ENCODE assay signal across 8 mouse cellular contexts in genomic region chr17:24839842-24840241, GRCm38 (mm10). TPM values are rescaled to one million over a fixed set of nuclear protein-coding genes. Genes with fewer than 3 reads are reported as not detected.
DNase-seq lines count a peak whose midpoint lies in the region; ATAC-seq and TF ChIP-seq lines count a peak whose summit lies in the region.

Gene Hagh (plus strand): TSS chr17:24840143.

- no peaks in the 10 kb centered on the region for H3K4me1 ChIP-seq in MEL (ENCODE audit: control insufficient read depth in 1 of 2, insufficient read depth in 2 of 2, low read length in 2 of 2)
- no peaks in the 10 kb centered on the region for H3K4me1 ChIP-seq in forebrain, embryonic 14.5 days (ENCODE audit: control insufficient read depth, insufficient read depth, low read length)
- H3K4me1 ChIP-seq in hindbrain, embryonic 10.5 days (replicated peaks) = no peaks in the 10 kb centered on the region
- 0 out of 2 replicates have a peak, but pooled peaks cover 1% of the 10 kb centered on the region for H3K4me1 ChIP-seq in liver, embryonic 12.5 days

- no peak for ATAC-seq in forebrain, embryonic 14.5 days
- ATAC-seq in liver, embryonic 12.5 days = no peak

- H3K27ac ChIP-seq in MEL (ENCODE audit: control insufficient read depth, low read depth, low read length) = no peak within 1 kb of the TSS
- H3K27ac ChIP-seq in forebrain, embryonic 14.5 days (ENCODE audit: low read depth, low read length) = no peak within 1 kb of the TSS
- H3K27ac ChIP-seq in hindbrain, embryonic 10.5 days = no peak within 1 kb of the TSS
- H3K27ac ChIP-seq in liver, embryonic 12.5 days = no peak within 1 kb of the TSS

- WGBS in forebrain, embryonic 14.5 days = 70% methylated on average over 8 of the region's 8 CpGs
- WGBS in hindbrain, embryonic 10.5 days = 71% methylated on average over 8 of the region's 8 CpGs
- WGBS in liver, embryonic 12.5 days (ENCODE audit: insufficient replicate concordance) = 58% methylated on average over 8 of the region's 8 CpGs

- no peak for TF ChIP-seq CTCF in MEL (IDR thresholded peaks at IDR 0.05 in 2 of 3, conservative IDR thresholded peaks at IDR 0.05 in 1 of 3; ENCODE audit: control insufficient read depth in 1 of 3, insufficient read depth in 1 of 3, low read depth in 2 of 3, low read length in 3 of 3, poor library complexity in 1 of 3, severe bottlenecking in 1 of 3)

- H3K4me2 ChIP-seq in forebrain, embryonic 14.5 days (ENCODE audit: low read length) = no peak within 1 kb of the TSS
- no peak within 1 kb of the TSS for H3K4me2 ChIP-seq in liver, embryonic 12.5 days

- no peak for TF ChIP-seq EP300 in MEL (IDR thresholded peaks at IDR 0.05; ENCODE audit: low read depth in 1 of 2, low read length in 2 of 2)

- H3K79me2 ChIP-seq in MEL (ENCODE audit: control insufficient read depth, insufficient read depth, low read length, poor library complexity) = no peaks in the 10 kb centered on the region

- no peaks in the 10 kb centered on the region for H3K9me3 ChIP-seq in MEL (replicated peaks; ENCODE audit: insufficient read depth, low read length)
- H3K9me3 ChIP-seq in forebrain, embryonic 14.5 days (replicated peaks; ENCODE audit: control insufficient read depth, low read length) = no peaks in the 10 kb centered on the region
- H3K9me3 ChIP-seq in hindbrain, embryonic 10.5 days = no peaks in the 10 kb centered on the region
- H3K9me3 ChIP-seq in liver, embryonic 12.5 days (replicated peaks) = no peaks in the 10 kb centered on the region

- no peak within 1 kb of the TSS for H3K9ac ChIP-seq in MEL (ENCODE audit: control insufficient read depth, low read depth, low read length, poor library complexity, severe bottlenecking)
- no peak within 1 kb of the TSS for H3K9ac ChIP-seq in forebrain, embryonic 14.5 days (ENCODE audit: low read length)
- H3K9ac ChIP-seq in liver, embryonic 12.5 days = no peak within 1 kb of the TSS

- H3K27me3 ChIP-seq in MEL (ENCODE audit: control insufficient read depth in 1 of 2, insufficient read depth in 2 of 2, low read length in 2 of 2) = peaks cover 6 to 28% of the 10 kb centered on the region in 2 experiments
- H3K27me3 ChIP-seq in forebrain, embryonic 14.5 days (replicated peaks; ENCODE audit: control insufficient read depth, insufficient read depth, low read length) = no peaks in the 10 kb centered on the region
- H3K27me3 ChIP-seq in hindbrain, embryonic 10.5 days (ENCODE audit: insufficient read depth, poor library complexity, severe bottlenecking) = peaks cover 7% of the 10 kb centered on the region; the same call in 1 of the 2 replicates
- H3K27me3 ChIP-seq in liver, embryonic 12.5 days (replicated peaks) = peaks cover 21% of the 10 kb centered on the region

- no peak within 1 kb of the TSS for H3K4me3 ChIP-seq in MEL (ENCODE audit: control insufficient read depth in 1 of 2, insufficient read depth in 1 of 2, low read depth in 2 of 2, low read length in 2 of 2)
- no peak within 1 kb of the TSS for H3K4me3 ChIP-seq in forebrain, embryonic 14.5 days (ENCODE audit: low read depth, low read length)
- no peak within 1 kb of the TSS for H3K4me3 ChIP-seq in hindbrain, embryonic 10.5 days
- H3K4me3 ChIP-seq in liver, embryonic 12.5 days = no peak within 1 kb of the TSS

- no peak for DNase-seq in adrenal gland, adult 18-20 months (ENCODE audit: low spot score in 2 of 2)
- no peak for DNase-seq in adrenal gland, adult (ENCODE audit: inconsistent age in 2 of 2, low spot score in 1 of 2)
- DNase-seq in MEL (ENCODE audit: low read depth, low spot score) = no peak
- no peak for DNase-seq in forebrain, embryonic 14.5 days (ENCODE audit: low spot score)
- DNase-seq in hindbrain, embryonic 10.5 days (ENCODE audit: low spot score) = no peak
- peak; percentile 15 for DNase-seq in telencephalon, adult 2 months (ENCODE audit: low read depth, low spot score)
- no peak for DNase-seq in frontal cortex, postnatal 14 days (ENCODE audit: low spot score in 2 of 2)

- no peak for TF ChIP-seq RAD21 in MEL (IDR thresholded peaks at IDR 0.05; ENCODE audit: low read depth, low read length)

- H3K36me3 ChIP-seq in MEL (ENCODE audit: control insufficient read depth in 1 of 2, insufficient read depth in 2 of 2, low read length in 2 of 2) = no peaks in the 10 kb centered on the region
- H3K36me3 ChIP-seq in forebrain, embryonic 14.5 days (ENCODE audit: control insufficient read depth, insufficient read depth, low read length) = no peaks in the 10 kb centered on the region
- no peaks in the 10 kb centered on the region for H3K36me3 ChIP-seq in hindbrain, embryonic 10.5 days
- no peaks in the 10 kb centered on the region for H3K36me3 ChIP-seq in liver, embryonic 12.5 days

- TF ChIP-seq POLR2A in MEL (IDR thresholded peaks at IDR 0.05; ENCODE audit: control insufficient read depth in 1 of 2, insufficient read depth in 1 of 2, low read depth in 1 of 2, low read length in 2 of 2, poor library complexity in 1 of 2) = no peak

TF ChIP-seq in MEL, 35 proteins besides CTCF, POLR2A, EP300 and RAD21:
- no peak for TF ChIP-seq SIN3A (IDR thresholded peaks at IDR 0.05; ENCODE audit: low read length)

RNA-seq across cellular contexts. Expression of gene Hagh, which starts in this region (rescaled TPM):
- total RNA-seq in adrenal gland, adult 18-20 months (2021) = 10 to 100 TPM; 88.4 to 99.0 TPM
- 32.3 and 49.6 TPM in 2 replicates for total RNA-seq in MEL (2012; rRNA removed)
- polyA plus RNA-seq in MEL (2012; ENCODE audit: insufficient read depth in 1 of 2, insufficient read length in 2 of 2, low read depth in 1 of 2, low replicate concordance in 2 of 2, missing spikeins in 1 of 2) = 10 to 100 TPM in 1 of 2 experiments, not detected in 1; 37.5 TPM
- polyA plus RNA-seq in forebrain, embryonic 14.5 days (2014; fragmentation: Nextera tagmentation; extraction: Ambion mirVana) = 49.7 and 52.8 TPM in 2 replicates
- polyA plus RNA-seq in hindbrain, embryonic 10.5 days (2016; fragmentation: Nextera tagmentation; extraction: Ambion mirVana) = 30.7 and 34.3 TPM in 2 replicates
- polyA plus RNA-seq in liver, embryonic 12.5 days (2016; fragmentation: Nextera tagmentation; extraction: Ambion mirVana) = 61.1 and 64.8 TPM in 2 replicates
